Mouse (Mus musculus) neutrophil, adult 65 days (primary cell): ENCODE results near the gene Fam178b. TPM values are rescaled to one million over a fixed set of nuclear protein-coding genes. Genes with fewer than 3 reads are reported as not detected.

ENCODE experiments used
- total RNA-seq: library from RNA; stranded (reverse); gene quantifications from 2 replicates; pipeline ENCODE4 v1.2.4, GENCODE M21; 2023

The Fam178b gene
- 0.44 and 0.93 TPM in 2 replicates for total RNA-seq

GRCm38 (mm10) chr1:36682620-36683355 lies at the start of gene Fam178b:
Gene Fam178b (minus strand): TSS chr1:36683183.

GRCm38 (mm10) chr1:36714311-36714710 lies 31.3 kb upstream of the Fam178b start, which contains the start of gene Actr1b:
Gene Actr1b (minus strand): TSS chr1:36714422.

GRCm38 (mm10) chr1:36709854-36710280 lies 26.9 kb upstream of the Fam178b start, which contains the start of gene 4933424G06Rik:
Gene 4933424G06Rik (plus strand): TSS chr1:36710149.

GRCm38 (mm10) chr1:36691271-36692155 lies 8.5 kb upstream of the Fam178b start, which contains the start of gene Cox5b:
Gene Cox5b (plus strand): TSS chr1:36691449.

GRCm38 (mm10) chr1:36558031-36558993 lies 124.7 kb downstream of the Fam178b start, which contains the start of gene Sema4c:
Gene Sema4c (minus strand): TSS chr1:36558349.

GRCm38 (mm10) chr1:36546888-36547471 lies 136.0 kb downstream of the Fam178b start, which contains the start of gene Ankrd39:
Gene Ankrd39 (minus strand): TSS chr1:36547445.

GRCm38 (mm10) chr1:36539186-36539585 lies 143.8 kb downstream of the Fam178b start, which contains the start of gene Gm42417:
Gene Gm42417 (minus strand): TSS chr1:36539429.

GRCm38 (mm10) chr1:36536783-36537182 lies 146.2 kb downstream of the Fam178b start, which contains the start of gene Ankrd23:
Gene Ankrd23 (minus strand): TSS chr1:36536883.

Other genes starting within 250 kb of the Fam178b start
- gene Lman2l, start 237.9 kb downstream of the Fam178b start, total RNA-seq = 31.8 and 42.1 TPM in 2 replicates
- gene Cnnm4, start 211.6 kb downstream of the Fam178b start, total RNA-seq = 27.9 and 32.5 TPM in 2 replicates
- gene Cnnm3, start 171.3 kb downstream of the Fam178b start, total RNA-seq = 30.7 and 40.0 TPM in 2 replicates
- 1.1 and 2.4 TPM in 2 replicates for gene Ankrd23, start 146.3 kb downstream of the Fam178b start, total RNA-seq
- 3.4 TPM in 1 of 2 replicates, not detected in the other for gene Gm42417, start 143.8 kb downstream of the Fam178b start, total RNA-seq
- 6.4 and 6.7 TPM in 2 replicates for gene Ankrd39, start 135.7 kb downstream of the Fam178b start, total RNA-seq
- 0.68 and 0.79 TPM in 2 replicates for gene Sema4c, start 124.8 kb downstream of the Fam178b start, total RNA-seq
- gene Cox5b, start 8.3 kb upstream of the Fam178b start, total RNA-seq = 197 and 210 TPM in 2 replicates
- not detected in 2 replicates for gene 4933424G06Rik, start 27.0 kb upstream of the Fam178b start, total RNA-seq
- 55.4 and 68.4 TPM in 2 replicates for gene Actr1b, start 31.2 kb upstream of the Fam178b start, total RNA-seq
- not detected in 2 replicates for gene Zap70, start 78.6 kb upstream of the Fam178b start, total RNA-seq